Mouse (Mus musculus) cortical plate, adult 2 months (tissue): ENCODE data around the gene Aip. TPM values are rescaled to one million over a fixed set of nuclear protein-coding genes. Genes with fewer than 3 reads are reported as not detected.

Experiments used
- H3K27ac ChIP-seq: fragments of 200-500 bp; 2 replicates; pipeline ENCODE4 v1.5.1; 2012; ENCODE audit warnings: low read length, control low read depth, inconsistent platforms; ENCODE audit not compliant: insufficient read depth
- H3K4me1 ChIP-seq: fragments of 200-500 bp; 2 replicates; pipeline ENCODE4 v1.6.1; 2011; ENCODE audit warnings: low read length; ENCODE audit not compliant: control insufficient read depth, insufficient read depth
- H3K4me3 ChIP-seq: fragments of 200-500 bp; 2 replicates; pipeline ENCODE4 v1.5.1; 2011; ENCODE audit warnings: mild to moderate bottlenecking, low read length, control low read depth; ENCODE audit not compliant: insufficient read depth
- CTCF ChIP-seq: fragments of 200-500 bp; IDR thresholded peaks from 2 replicates; pipeline ENCODE4 v1.5.1; 2011; ENCODE audit warnings: mild to moderate bottlenecking, control low read depth, low read length; ENCODE audit not compliant: insufficient read depth; ENCODE audit errors: extremely low read depth
- POLR2A ChIP-seq: fragments of 200-500 bp; IDR thresholded peaks from 2 replicates; pipeline ENCODE4 v1.6.1; 2011; ENCODE audit warnings: mild to moderate bottlenecking, low read length, control low read depth; ENCODE audit not compliant: insufficient read depth; ENCODE audit errors: extremely low read depth
- polyA plus RNA-seq: library from polyadenylated mRNA; depleted of rRNA; stranded (reverse); fragments of >200 nt; gene quantifications from 2 replicates; pipeline ENCODE4 v1.2.3, GENCODE M21; 2012

Gene Aip
- polyA plus RNA-seq, 1 experiment = 167 TPM

GRCm38 (mm10) chr19:4147022-4147405, 21.4 kb upstream of the Aip start:
- Histone ChIP-seq H3K27ac (peak overlapping the region; percentile 10; the same call in 1 of the 2 replicates), H3K4me3 (no peak overlapping the region), H3K4me1 (peaks cover 7% of the 10 kb centered on the region)
- no peak for TF ChIP-seq POLR2A
- TF ChIP-seq CTCF = no peak

- Histone ChIP-seq H3K4me1 (peaks cover 7% of the 10 kb centered on the region), H3K27ac (no peak overlapping the region), H3K4me3 (no peak overlapping the region)
- TF ChIP-seq CTCF (no peak), POLR2A (no peak)
These were observed 20.8 kb upstream of the Aip start for GRCm38 (mm10) chr19:4146366-4147021.

DNA sequence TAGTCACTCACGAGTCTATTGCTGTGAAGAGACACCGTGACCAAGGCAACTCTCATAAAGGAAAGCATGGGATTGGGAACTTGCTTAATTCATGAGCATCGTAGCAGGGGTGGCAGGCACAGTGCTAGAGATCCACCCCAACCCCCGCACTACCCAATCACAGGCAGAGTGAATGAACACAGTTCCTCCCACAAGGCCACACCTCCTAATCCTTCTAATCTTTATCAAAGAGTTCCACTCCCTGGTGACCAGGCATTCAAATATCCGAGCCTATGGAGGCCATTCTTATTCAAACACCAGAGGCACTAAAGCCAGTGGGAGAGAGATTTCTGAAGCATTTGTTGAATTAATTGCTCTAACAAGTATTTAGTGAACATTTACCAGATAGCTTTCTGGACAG, 20.3 kb upstream of the Aip start:
- no peak for TF ChIP-seq CTCF
- no peak for TF ChIP-seq POLR2A
- Histone ChIP-seq H3K4me3 (no peak overlapping the region), H3K27ac (no peak overlapping the region), H3K4me1 (peaks cover 7% of the 10 kb centered on the region)

- H3K27ac ChIP-seq = no peak overlapping the region
- no peak for TF ChIP-seq POLR2A
- TF ChIP-seq CTCF = no peak
- no peak overlapping the region for H3K4me3 ChIP-seq
- peaks cover 7% of the 10 kb centered on the region for H3K4me1 ChIP-seq
These were observed 19.2 kb upstream of the Aip start for GRCm38 (mm10) chr19:4144550-4145498.

- H3K4me3 ChIP-seq = no peak within 1 kb of the TSS
- peaks cover 7% of the 10 kb centered on the region for H3K4me1 ChIP-seq
- H3K27ac ChIP-seq = no peak within 1 kb of the TSS
- TF ChIP-seq CTCF = no peak
- no peak for TF ChIP-seq POLR2A
These were observed 18.2 kb upstream of the Aip start, which contains the start of gene Cabp4 for GRCm38 (mm10) chr19:4143759-4144268. Cabp4 (minus strand) TSS chr19:4144033.

DNA sequence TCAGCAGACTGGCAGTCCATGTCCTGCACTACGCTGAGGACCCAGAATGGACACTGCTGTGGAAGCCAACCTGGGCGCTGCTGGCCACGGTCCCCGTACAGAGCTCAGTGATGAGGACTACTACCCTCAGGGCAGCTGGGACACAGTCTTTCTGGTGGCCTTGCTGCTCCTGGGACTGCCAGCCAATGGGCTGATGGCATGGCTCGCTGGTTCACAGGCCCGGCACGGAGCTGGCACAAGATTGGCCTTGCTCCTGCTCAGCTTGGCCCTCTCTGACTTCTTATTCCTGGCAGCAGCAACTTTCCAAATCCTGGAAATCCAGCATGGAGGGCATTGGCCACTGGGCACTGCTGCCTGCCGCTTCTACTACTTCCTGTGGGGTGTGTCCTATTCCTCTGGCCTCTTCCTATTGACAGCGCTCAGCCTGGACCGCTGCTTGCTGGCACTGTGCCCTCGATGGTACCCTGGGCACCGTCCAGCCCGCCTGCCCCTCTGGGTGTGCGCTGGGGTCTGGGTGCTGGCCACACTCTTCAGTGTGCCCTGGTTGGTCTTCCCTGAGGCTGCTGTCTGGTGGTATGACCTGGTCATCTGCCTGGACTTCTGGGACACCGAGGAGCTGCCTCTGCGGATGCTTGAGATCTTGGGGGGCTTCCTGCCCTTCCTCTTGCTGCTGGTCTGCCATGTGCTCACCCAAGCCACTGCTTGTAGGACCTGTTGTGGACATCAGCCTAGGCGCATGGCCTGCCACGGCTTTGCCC, 16.9 kb upstream of the Aip start:
- no peak overlapping the region for H3K27ac ChIP-seq
- no peak overlapping the region for H3K4me3 ChIP-seq
- TF ChIP-seq POLR2A (no peak), CTCF (no peak)
- H3K4me1 ChIP-seq = peaks cover 4% of the 10 kb centered on the region; the same call in 1 of the 2 replicates

- Histone ChIP-seq H3K27ac (no peak overlapping the region), H3K4me3 (no peak overlapping the region), H3K4me1 (peaks cover 1% of the 10 kb centered on the region; the same call in 1 of the 2 replicates)
- TF ChIP-seq POLR2A (no peak), CTCF (no peak)
These were observed 14.5 kb upstream of the Aip start for GRCm38 (mm10) chr19:4140147-4140546.

- Histone ChIP-seq H3K4me1 (peaks cover 1% of the 10 kb centered on the region; the same call in 1 of the 2 replicates), H3K27ac (no peak within 1 kb of the TSS), H3K4me3 (no peak within 1 kb of the TSS)
- TF ChIP-seq POLR2A (no peak), CTCF (no peak)
These were observed 13.8 kb upstream of the Aip start, which contains the start of gene Gpr152 for GRCm38 (mm10) chr19:4139446-4139845. Gpr152 (plus strand) TSS chr19:4139787.

DNA sequence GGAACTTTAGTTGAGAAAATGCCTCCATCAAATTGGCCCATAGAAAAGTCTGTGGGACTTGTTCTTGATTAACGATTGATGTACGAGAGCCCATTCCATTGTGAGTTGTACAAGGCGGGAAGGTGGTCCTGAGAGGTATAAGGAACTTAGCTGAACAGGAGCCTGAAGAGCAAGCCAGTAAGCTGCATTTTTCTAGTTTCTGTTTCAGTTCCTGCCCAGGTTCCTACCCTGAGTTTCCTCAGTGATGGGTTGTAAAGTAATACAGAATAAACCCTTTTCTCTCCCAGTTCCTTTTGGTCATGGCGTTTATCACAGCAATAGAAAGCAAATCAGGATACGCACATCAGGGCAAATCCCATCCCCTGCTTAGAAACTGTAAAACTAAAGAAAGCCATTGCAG, 12.3 kb upstream of the Aip start:
- Histone ChIP-seq H3K4me1 (peaks cover 1% of the 10 kb centered on the region; the same call in 1 of the 2 replicates), H3K27ac (no peak overlapping the region), H3K4me3 (no peak overlapping the region)
- TF ChIP-seq POLR2A (no peak), CTCF (no peak)
